Mouse (Mus musculus) olfactory bulb, adult 2 months (tissue): Measurements from ENCODE around the gene Emc9. TPM values are rescaled to one million over a fixed set of nuclear protein-coding genes. Genes with fewer than 3 reads are reported as not detected.

Source experiments
- H3K27ac ChIP-seq: fragments of 200-500 bp; 2 replicates; pipeline ENCODE4 v1.5.1; 2012; ENCODE audit warnings: low read depth, low read length; ENCODE audit not compliant: insufficient read depth
- H3K4me1 ChIP-seq: fragments of 200-500 bp; 2 replicates; pipeline ENCODE4 v1.6.1; 2012; ENCODE audit warnings: low read length; ENCODE audit not compliant: control insufficient read depth, insufficient read depth
- H3K4me3 ChIP-seq: fragments of 200-500 bp; 2 replicates; pipeline ENCODE4 v1.5.1; 2012; ENCODE audit warnings: mild to moderate bottlenecking, low read depth, low read length, moderate library complexity; ENCODE audit not compliant: insufficient read depth
- CTCF ChIP-seq: fragments of 200-500 bp; IDR thresholded peaks from 2 replicates; pipeline ENCODE4 v1.5.1; 2012; ENCODE audit warnings: low read depth, mild to moderate bottlenecking, low read length, moderate library complexity; ENCODE audit not compliant: insufficient read depth
- POLR2A ChIP-seq: fragments of 200-500 bp; IDR thresholded peaks from 2 replicates; pipeline ENCODE4 v1.6.1; 2012; ENCODE audit warnings: mild to moderate bottlenecking, low read depth, low read length, moderate library complexity; ENCODE audit not compliant: insufficient read depth
- WGBS: fragments of 180-500 bp; shearing (Covaris S2); methylation state at CpG from one replicate; pipeline ENCODE4 v1.1.7; 2018; 5-methylcytosine and 5-hydroxymethylcytosine counted together
- polyA plus RNA-seq: library from polyadenylated mRNA; stranded (reverse); fragments of >200 nt; gene quantifications from 2 replicates; pipeline ENCODE4 v1.2.4, GENCODE M21; 2012; ENCODE audit warnings: low replicate concordance; ENCODE audit not compliant: missing spikeins, insufficient read depth, insufficient read length

The Emc9 gene
- polyA plus RNA-seq, 1 experiment = not detected

GRCm38 (mm10) chr14:55592226-55592625 is 7.1 kb upstream of the Emc9 start:
- 2% methylated on average over 16 of the region's 16 CpGs for WGBS
- peak overlapping the region; percentile 69 for H3K4me3 ChIP-seq
- peaks cover 9% of the 10 kb centered on the region; the same call in 1 of the 2 replicates for H3K4me1 ChIP-seq
- TF ChIP-seq POLR2A (no peak), CTCF (no peak)
- H3K27ac ChIP-seq = no peak overlapping the region

DNA sequence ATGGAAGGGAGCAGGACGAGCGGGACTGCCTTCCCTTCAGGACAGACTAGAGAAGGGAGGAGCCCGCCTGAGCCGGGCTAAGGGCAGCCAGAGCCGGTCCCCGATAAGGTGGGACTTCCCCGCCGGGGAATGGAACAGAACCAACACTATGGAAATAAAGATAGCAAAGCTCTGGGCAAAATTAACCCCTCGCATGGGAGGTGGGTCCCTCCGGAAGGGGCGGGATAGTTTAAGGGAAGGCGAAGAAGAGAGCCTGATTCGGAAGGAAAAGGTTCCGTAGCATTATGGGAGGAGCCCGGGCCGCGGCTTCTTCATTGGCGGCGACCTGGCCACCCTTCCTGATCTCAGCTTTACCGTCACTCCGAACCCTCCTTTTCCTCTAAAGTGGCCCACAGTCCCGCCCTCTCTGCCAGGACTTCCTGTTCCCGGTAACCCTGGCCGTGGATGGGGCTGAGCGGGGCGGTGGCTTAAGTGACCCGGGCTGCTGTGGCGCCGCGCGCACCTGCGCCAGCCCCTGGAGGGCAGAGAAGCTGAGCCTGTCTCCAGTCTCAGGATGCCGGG is 6.3 kb upstream of the Emc9 start, which contains the start of gene Rnf31:
Rnf31 (plus strand) TSS at position 378 of the 561 bp plus-strand sequence.
- Histone ChIP-seq H3K4me3 (peak within 1 kb of the TSS; percentile 69), H3K27ac (peak within 1 kb of the TSS; percentile 72), H3K4me1 (peaks cover 9% of the 10 kb centered on the region; the same call in 1 of the 2 replicates)
- under 1% methylated on average over 33 of the region's 33 CpGs for WGBS
- TF ChIP-seq POLR2A (peak; percentile 24; the same call in 1 of the 2 replicates), CTCF (0 out of 2 replicates have a peak, but pooled peaks have one; percentile 12)

DNA sequence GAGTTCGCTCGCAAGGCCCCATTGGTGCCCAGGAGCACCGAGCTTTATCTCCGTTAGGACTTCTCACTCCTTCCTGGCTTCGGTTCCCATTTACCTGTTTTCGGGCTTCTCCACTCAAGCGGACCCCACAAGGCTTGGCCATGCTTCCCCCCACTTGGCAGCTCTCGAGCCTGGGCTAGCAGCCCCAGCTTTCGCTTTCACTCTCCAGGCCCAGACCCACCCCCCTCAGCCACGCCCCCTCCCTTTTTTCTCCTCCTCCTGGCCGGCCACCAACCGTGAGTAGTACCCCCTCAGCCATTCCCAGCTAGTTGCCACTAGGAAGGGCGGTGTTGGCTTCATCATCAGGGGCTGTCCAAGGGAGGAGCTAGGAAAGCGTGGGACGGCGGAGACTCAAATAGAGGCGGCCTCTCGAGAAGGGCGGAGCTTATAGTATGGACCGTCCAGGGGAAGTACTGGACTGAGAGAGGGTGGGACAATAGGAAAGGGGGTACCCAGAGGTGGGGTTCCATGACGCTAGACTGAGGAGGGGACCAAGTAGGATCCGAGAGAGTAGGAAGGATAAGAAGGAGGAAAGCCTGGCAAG is 5.7 kb upstream of the Emc9 start, which contains the start of gene Psme2:
Psme2 (minus strand) TSS at position 366 of the 583 bp plus-strand sequence.
- peak within 1 kb of the TSS; percentile 69 for H3K4me3 ChIP-seq
- WGBS = under 1% methylated on average over 22 of the region's 22 CpGs
- peaks cover 9% of the 10 kb centered on the region; the same call in 1 of the 2 replicates for H3K4me1 ChIP-seq
- peak within 1 kb of the TSS; percentile 72 for H3K27ac ChIP-seq
- TF ChIP-seq CTCF = no peak
- TF ChIP-seq POLR2A = no peak; the same call in 1 of the 2 replicates

GRCm38 (mm10) chr14:55589771-55590448 is 4.8 kb upstream of the Emc9 start:
- H3K27ac ChIP-seq = no peak overlapping the region
- H3K4me3 ChIP-seq = no peak overlapping the region; the same call in 1 of the 2 replicates
- peaks cover 13% of the 10 kb centered on the region for H3K4me1 ChIP-seq
- 86% methylated on average over 11 of the region's 11 CpGs for WGBS
- TF ChIP-seq POLR2A = no peak
- no peak for TF ChIP-seq CTCF

- peaks cover 12% of the 10 kb centered on the region for H3K4me1 ChIP-seq
- 86% methylated on average over 5 of the region's 5 CpGs for WGBS
- no peak overlapping the region for H3K4me3 ChIP-seq
- H3K27ac ChIP-seq = no peak overlapping the region
- TF ChIP-seq POLR2A (no peak), CTCF (no peak)
Measured at GRCm38 (mm10) chr14:55589271-55589670, 4.2 kb upstream of the Emc9 start.

GRCm38 (mm10) chr14:55586149-55586548 is 1.0 kb upstream of the Emc9 start:
- Histone ChIP-seq H3K4me1 (peaks cover 3% of the 10 kb centered on the region), H3K4me3 (no peak overlapping the region), H3K27ac (no peak overlapping the region)
- 96% methylated on average over 2 of the region's 2 CpGs for WGBS
- TF ChIP-seq CTCF (no peak), POLR2A (no peak)

DNA sequence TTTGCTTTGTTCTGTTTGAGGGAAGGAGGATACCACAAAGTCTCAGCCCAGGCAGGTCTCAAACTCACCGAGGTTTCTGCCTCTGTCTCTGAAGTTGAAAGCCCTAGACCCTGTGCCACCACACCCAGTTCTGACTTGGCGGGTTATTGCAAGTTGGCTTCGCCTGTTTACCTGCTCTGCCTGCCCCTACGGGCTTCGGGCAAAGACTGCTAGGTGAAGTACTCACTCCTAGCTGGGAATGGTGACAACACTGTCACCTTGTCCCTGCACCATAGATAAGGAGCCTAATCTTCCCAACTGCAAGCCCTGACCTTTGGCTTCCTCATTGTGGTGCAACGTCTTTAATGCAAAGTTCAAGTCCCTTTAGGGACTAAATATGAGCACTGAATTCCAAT is 461 bp upstream of the Emc9 start:
- TF ChIP-seq POLR2A = no peak
- TF ChIP-seq CTCF = no peak
- Histone ChIP-seq H3K4me3 (no peak overlapping the region), H3K4me1 (peaks cover 3% of the 10 kb centered on the region), H3K27ac (peak overlapping the region; percentile 55)
- 76% methylated on average over 6 of the region's 6 CpGs for WGBS

GRCm38 (mm10) chr14:55584303-55584701 is 800 bp downstream of the Emc9 start:
- peaks cover 3% of the 10 kb centered on the region for H3K4me1 ChIP-seq
- 34% methylated on average over 5 of the region's 5 CpGs for WGBS
- TF ChIP-seq POLR2A = no peak
- no peak for TF ChIP-seq CTCF
- peak overlapping the region; percentile 91 for H3K4me3 ChIP-seq
- H3K27ac ChIP-seq = no peak overlapping the region

DNA sequence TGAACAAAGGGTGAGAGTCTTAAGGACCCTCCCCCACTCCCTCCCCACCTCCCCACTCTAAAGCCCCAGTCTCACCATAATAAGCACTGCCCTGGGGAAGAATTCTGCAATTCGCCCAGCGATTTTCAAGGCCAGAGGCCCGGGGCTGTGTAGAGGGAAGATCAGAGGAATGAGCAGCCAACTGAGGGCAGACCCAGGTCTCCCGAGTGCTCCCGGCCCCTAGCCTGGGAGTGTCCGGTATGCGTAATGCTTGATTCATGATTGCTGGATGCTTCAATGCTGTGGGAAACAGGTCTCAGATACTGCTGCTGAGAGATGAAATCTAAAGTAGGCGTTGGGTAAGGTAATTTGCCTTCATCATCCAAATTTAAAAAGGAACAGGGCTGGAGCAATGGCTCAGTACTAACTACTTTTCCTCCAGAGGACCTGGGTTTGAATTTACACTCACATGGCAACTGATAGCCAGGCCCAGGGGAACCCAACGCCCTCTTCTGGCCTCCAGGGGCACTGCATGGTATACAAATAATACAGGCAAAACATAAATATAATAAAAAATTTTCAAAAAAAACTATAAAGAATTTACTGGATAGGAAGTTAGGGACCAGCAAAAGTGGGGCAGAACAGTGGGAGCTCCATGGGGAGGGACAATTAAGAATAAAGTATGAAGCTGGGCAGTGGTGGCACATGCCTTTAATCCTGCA is 3.0 kb downstream of the Emc9 start:
- no peak for TF ChIP-seq CTCF
- TF ChIP-seq POLR2A = no peak
- 79% methylated on average over 9 of the region's 9 CpGs for WGBS
- peaks cover 9% of the 10 kb centered on the region for H3K4me1 ChIP-seq

More for the DNA sequence above, 3.0 kb downstream of the Emc9 start:
- H3K27ac ChIP-seq = no peak overlapping the region
- no peak overlapping the region for H3K4me3 ChIP-seq
